Comparison of ENCODE assay signal across 8 mouse cellular contexts in the genomic region with DNA sequence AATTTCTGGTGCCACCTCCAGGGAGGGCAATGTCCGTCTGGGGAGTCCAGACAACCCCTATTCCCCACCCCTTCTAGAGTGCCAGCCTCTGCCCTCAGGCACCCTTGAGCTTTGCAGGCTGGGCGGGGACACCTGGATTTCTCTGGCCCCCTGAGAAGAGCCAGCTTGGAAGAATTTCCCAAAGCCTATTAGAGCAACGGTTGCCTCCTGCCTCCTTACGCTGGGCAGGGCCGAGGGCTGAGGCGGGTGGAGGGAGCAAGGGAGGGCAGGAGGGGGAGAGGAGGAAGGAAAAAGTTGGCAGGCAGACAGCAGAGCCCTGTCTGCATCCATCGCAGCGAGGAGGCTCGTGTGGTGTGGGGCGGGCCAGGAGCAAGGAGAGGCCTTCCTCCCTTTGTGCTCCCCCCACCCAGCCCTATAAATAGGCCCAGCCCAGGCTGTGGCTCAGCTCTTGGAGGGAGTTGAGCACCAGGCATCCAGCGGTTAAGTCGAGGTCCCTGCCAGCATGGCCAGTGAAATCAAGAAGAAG. TPM values are rescaled to one million over a fixed set of nuclear protein-coding genes. Genes with fewer than 3 reads are reported as not detected.
DNase-seq lines count a peak whose midpoint lies in the region; ATAC-seq lines count a peak whose summit lies in the region.

A gene (plus strand): TSS at position 444 of the 526 bp plus-strand sequence.

- DNase-seq in right cerebral cortex, postnatal 10 days (ENCODE audit: low spot score in 2 of 2), result peak; percentile 51 to 57
- no peak for DNase-seq in right cerebral cortex, postnatal 4 days
- peak; percentile 79 for DNase-seq in heart, postnatal 4 days
- DNase-seq in urinary bladder, postnatal 14 days (ENCODE audit: low spot score), result peak; percentile 64
- DNase-seq in layer of hippocampus, postnatal 36 days, result no peak

- no peak within 1 kb of the TSS for H3K4me2 ChIP-seq in forebrain, embryonic 16.5 days (ENCODE audit: low read length)
- H3K4me2 ChIP-seq in limb, embryonic 13.5 days (replicated peaks), result peak within 1 kb of the TSS; percentile 55
- no peak within 1 kb of the TSS for H3K4me2 ChIP-seq in midbrain, embryonic 13.5 days (replicated peaks)

- no peaks in the 10 kb centered on the region for H3K36me3 ChIP-seq in forebrain, embryonic 16.5 days (ENCODE audit: control insufficient read depth, insufficient read depth)
- H3K36me3 ChIP-seq in limb, embryonic 13.5 days, result no peaks in the 10 kb centered on the region
- no peaks in the 10 kb centered on the region for H3K36me3 ChIP-seq in midbrain, embryonic 13.5 days

- H3K9me3 ChIP-seq in forebrain, embryonic 16.5 days (ENCODE audit: control insufficient read depth, low read length), result no peaks in the 10 kb centered on the region
- no peaks in the 10 kb centered on the region for H3K9me3 ChIP-seq in limb, embryonic 13.5 days
- H3K9me3 ChIP-seq in midbrain, embryonic 13.5 days, result no peaks in the 10 kb centered on the region

- no peaks in the 10 kb centered on the region for H3K27me3 ChIP-seq in forebrain, embryonic 16.5 days (replicated peaks; ENCODE audit: control insufficient read depth, insufficient read depth, low read length)
- H3K27me3 ChIP-seq in limb, embryonic 13.5 days, result peaks cover 3% of the 10 kb centered on the region; the same call in 1 of the 2 replicates
- H3K27me3 ChIP-seq in midbrain, embryonic 13.5 days, result 0 out of 2 replicates have a peak, but pooled peaks cover 5% of the 10 kb centered on the region

- ATAC-seq in forebrain, embryonic 16.5 days, result peak; percentile 74
- ATAC-seq in limb, embryonic 13.5 days (ENCODE audit: low FRiP score, low read depth), result peak; percentile 84
- peak; percentile 72 for ATAC-seq in midbrain, embryonic 13.5 days

- H3K27ac ChIP-seq in forebrain, embryonic 16.5 days (ENCODE audit: low read length), result no peak within 1 kb of the TSS
- H3K27ac ChIP-seq in limb, embryonic 13.5 days, result peak within 1 kb of the TSS; percentile 48; the same call in 1 of the 2 replicates
- H3K27ac ChIP-seq in midbrain, embryonic 13.5 days, result no peak within 1 kb of the TSS

- H3K9ac ChIP-seq in forebrain, embryonic 16.5 days (replicated peaks; ENCODE audit: low read depth, low read length), result no peak within 1 kb of the TSS
- 0 out of 2 replicates have a peak within 1 kb of the TSS, but pooled peaks have one; percentile 13 for H3K9ac ChIP-seq in limb, embryonic 13.5 days
- no peak within 1 kb of the TSS for H3K9ac ChIP-seq in midbrain, embryonic 13.5 days (replicated peaks)

- no peak within 1 kb of the TSS for H3K4me3 ChIP-seq in forebrain, embryonic 16.5 days (replicated peaks; ENCODE audit: low read length)
- H3K4me3 ChIP-seq in limb, embryonic 13.5 days, result peak within 1 kb of the TSS; percentile 28
- no peak within 1 kb of the TSS for H3K4me3 ChIP-seq in midbrain, embryonic 13.5 days (replicated peaks)

- H3K4me1 ChIP-seq in forebrain, embryonic 16.5 days (replicated peaks; ENCODE audit: control insufficient read depth, insufficient read depth, low read length), result peaks cover 25% of the 10 kb centered on the region
- H3K4me1 ChIP-seq in limb, embryonic 13.5 days, result peaks cover 90% of the 10 kb centered on the region
- peaks cover 19% of the 10 kb centered on the region for H3K4me1 ChIP-seq in midbrain, embryonic 13.5 days (replicated peaks)

- WGBS in forebrain, embryonic 16.5 days, result 12% methylated on average over 12 of the region's 12 CpGs
- 10% methylated on average over 12 of the region's 12 CpGs for WGBS in limb, embryonic 13.5 days
- 20% methylated on average over 12 of the region's 12 CpGs for WGBS in midbrain, embryonic 13.5 days

RNA-seq across cellular contexts. Expression of the gene that starts here (rescaled TPM):
- 6.4 and 9.0 TPM in 2 replicates for polyA plus RNA-seq in forebrain, embryonic 16.5 days (2015; fragmentation: Nextera tagmentation; extraction: Ambion mirVana)
- total RNA-seq in heart, postnatal 4 days (2021), result 10 to 100 TPM; 87.4 to 98.8 TPM
- 33.9 and 36.0 TPM in 2 replicates for polyA plus RNA-seq in limb, embryonic 13.5 days (2015; fragmentation: Nextera tagmentation; extraction: Ambion mirVana)
- polyA plus RNA-seq in midbrain, embryonic 13.5 days (2015; fragmentation: Nextera tagmentation; extraction: Ambion mirVana), result 1.7 and 1.8 TPM in 2 replicates
- 1 to 10 TPM in 1 of 2 experiments, under 1 TPM in 1; 0.45 to 2.5 TPM for total RNA-seq in layer of hippocampus, postnatal 36 days (2021)

Comparison
In these comparisons a context has a peak if more than half of its experiments do, and no peak if none do; other contexts are left out.
1. RNA of the gene that starts here (total RNA-seq): 87.4 to 98.8 TPM in heart, postnatal 4 days; 0.45 to 2.5 TPM in layer of hippocampus, postnatal 36 days; every median in the first group is over 10 times any median in the second.
2. DNase-seq: peak in right cerebral cortex, postnatal 10 days (2 of 2), heart, postnatal 4 days (single experiment) and urinary bladder, postnatal 14 days (single experiment); none in right cerebral cortex, postnatal 4 days (single experiment) and layer of hippocampus, postnatal 36 days (0 of 2).
3. Peak in every context shown above with its lines, with median percentiles within 50 percentile points of each other: ATAC-seq.